Mouse (Mus musculus) liver, embryonic 16.5 days (tissue): ENCODE results near the gene Dennd4b. TPM values are rescaled to one million over a fixed set of nuclear protein-coding genes. Genes with fewer than 3 reads are reported as not detected.

Source experiments
- ATAC-seq: fragments of 200-750 bp; cut with Nextera tagmentation; 2 replicates; pipeline ENCODE4 v1.8.0; 2017; ENCODE audit warnings: low read depth, mild to moderate bottlenecking, moderate number of reproducible peaks, moderate library complexity
- H3K27ac ChIP-seq: fragments of 300-500 bp; sonication (generic); 2 replicates; pipeline ENCODE4 v1.5.1; 2014; ENCODE audit warnings: mild to moderate bottlenecking, low read length
- H3K27me3 ChIP-seq: fragments of 300-500 bp; sonication (generic); 2 replicates; pipeline ENCODE4 v1.6.1; 2014; ENCODE audit warnings: low read depth, low read length, mixed read lengths; ENCODE audit not compliant: control insufficient read depth, insufficient read depth
- H3K36me3 ChIP-seq: fragments of 300-500 bp; sonication (generic); 2 replicates; pipeline ENCODE4 v1.6.1; 2014; ENCODE audit warnings: mild to moderate bottlenecking; ENCODE audit not compliant: control insufficient read depth, insufficient read depth
- H3K4me1 ChIP-seq: fragments of 300-500 bp; sonication (generic); 2 replicates; pipeline ENCODE4 v1.6.1; 2014; ENCODE audit warnings: low read depth, low read length, mixed read lengths; ENCODE audit not compliant: control insufficient read depth
- H3K4me2 ChIP-seq: fragments of 300-500 bp; sonication (generic); 2 replicates; pipeline ENCODE4 v1.6.1; 2014; ENCODE audit warnings: low read depth, low read length, mixed read lengths
- H3K4me3 ChIP-seq: fragments of 300-500 bp; sonication (generic); 2 replicates; pipeline ENCODE4 v1.5.1; 2014; ENCODE audit warnings: low read depth, mild to moderate bottlenecking, low read length
- H3K9ac ChIP-seq: fragments of 300-500 bp; sonication (generic); 2 replicates; pipeline ENCODE4 v1.6.1; 2014; ENCODE audit warnings: low read depth, low read length
- H3K9me3 ChIP-seq: fragments of 300-500 bp; sonication (generic); replicated peaks from 2 replicates; pipeline ENCODE4 v1.6.1; 2016; ENCODE audit warnings: low read length; ENCODE audit not compliant: control insufficient read depth
- WGBS: fragments of 180-500 bp; shearing (Covaris S2); extraction: QIAGEN DNeasy Blood & Tissue Kit; methylation state at CpG from one replicate; pipeline ENCODE4 v1.1.7; 2014; ENCODE audit not compliant: insufficient replicate concordance; 5-methylcytosine and 5-hydroxymethylcytosine counted together
- polyA plus RNA-seq: library from polyadenylated mRNA; unstranded; fragments of >200 nt; fragmentation: Nextera tagmentation; extraction: Ambion mirVana; gene quantifications from 2 replicates; pipeline ENCODE4 v1.2.1, GENCODE M21; 2015

The Dennd4b gene
- polyA plus RNA-seq: 2.3 and 2.8 TPM in 2 replicates

GRCm38 (mm10) chr3:90265034-90265931 lies at the start of gene Dennd4b:
Gene Dennd4b, plus strand, starts transcription at chr3:90265185.
- peak within 1 kb of the TSS; percentile 84 for H3K4me2 ChIP-seq
- H3K9ac ChIP-seq: peak within 1 kb of the TSS; percentile 78
- H3K4me1 ChIP-seq: peaks cover 26% of the 10 kb centered on the region
- ATAC-seq: peak; percentile 93
- H3K9me3 ChIP-seq: no peaks in the 10 kb centered on the region
- under 1% methylated on average over 71 of the region's 87 CpGs for WGBS
- H3K4me3 ChIP-seq: peak within 1 kb of the TSS; percentile 81
- H3K36me3 ChIP-seq: no peaks in the 10 kb centered on the region; the same call in none of the 2 replicates
- H3K27ac ChIP-seq: peak within 1 kb of the TSS; percentile 92
- no peaks in the 10 kb centered on the region for H3K27me3 ChIP-seq

GRCm38 (mm10) chr3:90215825-90216380 lies 49.1 kb upstream of the Dennd4b start:
- H3K4me2 ChIP-seq: no peak overlapping the region
- ATAC-seq: no peak

GRCm38 (mm10) chr3:90220088-90220487 lies 44.9 kb upstream of the Dennd4b start:
- H3K4me1 ChIP-seq: peaks cover 20% of the 10 kb centered on the region
- peak overlapping the region; percentile 59; the same call in 1 of the 2 replicates for H3K27ac ChIP-seq
- no peaks in the 10 kb centered on the region for H3K9me3 ChIP-seq
- peak overlapping the region; percentile 75 for H3K4me2 ChIP-seq
- no peaks in the 10 kb centered on the region; the same call in 1 of the 2 replicates for H3K27me3 ChIP-seq
- 10% methylated on average over 6 of the region's 6 CpGs for WGBS
- H3K4me3 ChIP-seq: peak overlapping the region; percentile 60
- peak; percentile 51 for ATAC-seq
- H3K9ac ChIP-seq: peak overlapping the region; percentile 65
- H3K36me3 ChIP-seq: no peaks in the 10 kb centered on the region

More at GRCm38 (mm10) chr3:90215825-90216380, 49.1 kb upstream of the Dennd4b start:
- H3K4me3 ChIP-seq: no peak overlapping the region
- peaks cover 12% of the 10 kb centered on the region for H3K36me3 ChIP-seq
- no peak overlapping the region for H3K27ac ChIP-seq
- no peak overlapping the region for H3K9ac ChIP-seq
- H3K27me3 ChIP-seq: no peaks in the 10 kb centered on the region; the same call in 1 of the 2 replicates
- H3K4me1 ChIP-seq: peaks cover 34% of the 10 kb centered on the region
- WGBS: 35% methylated on average over 1 of the region's 1 CpGs
- no peaks in the 10 kb centered on the region for H3K9me3 ChIP-seq

- Histone ChIP-seq H3K4me2 (peak overlapping the region; percentile 75), H3K27ac (peak overlapping the region; percentile 59), H3K9me3 (no peaks in the 10 kb centered on the region), H3K4me1 (peaks cover 20% of the 10 kb centered on the region), H3K36me3 (no peaks in the 10 kb centered on the region), H3K27me3 (no peaks in the 10 kb centered on the region; the same call in 1 of the 2 replicates), H3K9ac (peak overlapping the region; percentile 65), H3K4me3 (peak overlapping the region; percentile 60)
- ATAC-seq: peak; percentile 74
- WGBS: 2% methylated on average over 18 of the region's 20 CpGs
Observed at GRCm38 (mm10) chr3:90220531-90220951, 44.4 kb upstream of the Dennd4b start.

- Histone ChIP-seq H3K4me2 (peak overlapping the region; percentile 75), H3K27ac (no peak overlapping the region), H3K36me3 (no peaks in the 10 kb centered on the region), H3K4me1 (peaks cover 20% of the 10 kb centered on the region), H3K27me3 (no peaks in the 10 kb centered on the region; the same call in 1 of the 2 replicates), H3K9ac (peak overlapping the region; percentile 65; the same call in 1 of the 2 replicates), H3K4me3 (peak overlapping the region; percentile 60), H3K9me3 (no peaks in the 10 kb centered on the region)
- ATAC-seq: no peak
- WGBS: 17% methylated on average over 5 of the region's 5 CpGs
Observed at GRCm38 (mm10) chr3:90221123-90221522, 43.9 kb upstream of the Dennd4b start.

GRCm38 (mm10) chr3:90222455-90222854 lies 42.5 kb upstream of the Dennd4b start:
- ATAC-seq: no peak
- no peak overlapping the region for H3K4me3 ChIP-seq
- H3K9ac ChIP-seq: no peak overlapping the region
- H3K27me3 ChIP-seq: no peaks in the 10 kb centered on the region
- WGBS: 68% methylated on average over 4 of the region's 4 CpGs
- peaks cover 20% of the 10 kb centered on the region for H3K4me1 ChIP-seq
- no peaks in the 10 kb centered on the region for H3K36me3 ChIP-seq
- H3K4me2 ChIP-seq: no peak overlapping the region
- no peak overlapping the region for H3K27ac ChIP-seq
- no peaks in the 10 kb centered on the region for H3K9me3 ChIP-seq

- no peaks in the 10 kb centered on the region for H3K27me3 ChIP-seq
- no peak overlapping the region for H3K4me3 ChIP-seq
- peaks cover 20% of the 10 kb centered on the region for H3K4me1 ChIP-seq
- no peak overlapping the region for H3K27ac ChIP-seq
- no peak overlapping the region for H3K9ac ChIP-seq
- WGBS: 21% methylated on average over 3 of the region's 3 CpGs
- H3K36me3 ChIP-seq: no peaks in the 10 kb centered on the region
- H3K4me2 ChIP-seq: no peak overlapping the region
- no peaks in the 10 kb centered on the region for H3K9me3 ChIP-seq
- no peak for ATAC-seq
Observed at GRCm38 (mm10) chr3:90222941-90223340, 42.0 kb upstream of the Dennd4b start.

- 64% methylated on average over 10 of the region's 10 CpGs for WGBS
- H3K4me1 ChIP-seq: peaks cover 20% of the 10 kb centered on the region
- no peaks in the 10 kb centered on the region for H3K9me3 ChIP-seq
- no peaks in the 10 kb centered on the region for H3K27me3 ChIP-seq
- no peaks in the 10 kb centered on the region for H3K36me3 ChIP-seq
- no peak for ATAC-seq
- no peak overlapping the region for H3K4me2 ChIP-seq
- no peak overlapping the region for H3K9ac ChIP-seq
- no peak overlapping the region for H3K27ac ChIP-seq
- H3K4me3 ChIP-seq: no peak overlapping the region
Observed at GRCm38 (mm10) chr3:90224331-90224730, 40.7 kb upstream of the Dennd4b start.
